Mouse (Mus musculus) adrenal gland, postnatal 36 days (tissue): ENCODE results near the gene Kif6. TPM values are rescaled to one million over a fixed set of nuclear protein-coding genes. Genes with fewer than 3 reads are reported as not detected.

ENCODE experiments used
- DNase-seq, 2 experiments: peaks; one replicate each; pipeline ENCODE4 v3.0.0; 2021; ENCODE audit warnings: mixed read lengths in 1 of 2
- total RNA-seq, 2 experiments: library from RNA; stranded (reverse); gene quantifications; 2 replicates each; pipeline ENCODE4 v1.2.3; 2021

The Kif6 gene
- total RNA-seq, 2 experiments from 2014 or later: 0.23 to 1.1 TPM

- DNase-seq: no peak
Measured at GRCm38 (mm10) chr17:49737217-49737774, 122.4 kb downstream of the Kif6 start.

GRCm38 (mm10) chr17:49738351-49738750, 123.4 kb downstream of the Kif6 start:
- peak; percentile 4 to 24 for DNase-seq

DNA sequence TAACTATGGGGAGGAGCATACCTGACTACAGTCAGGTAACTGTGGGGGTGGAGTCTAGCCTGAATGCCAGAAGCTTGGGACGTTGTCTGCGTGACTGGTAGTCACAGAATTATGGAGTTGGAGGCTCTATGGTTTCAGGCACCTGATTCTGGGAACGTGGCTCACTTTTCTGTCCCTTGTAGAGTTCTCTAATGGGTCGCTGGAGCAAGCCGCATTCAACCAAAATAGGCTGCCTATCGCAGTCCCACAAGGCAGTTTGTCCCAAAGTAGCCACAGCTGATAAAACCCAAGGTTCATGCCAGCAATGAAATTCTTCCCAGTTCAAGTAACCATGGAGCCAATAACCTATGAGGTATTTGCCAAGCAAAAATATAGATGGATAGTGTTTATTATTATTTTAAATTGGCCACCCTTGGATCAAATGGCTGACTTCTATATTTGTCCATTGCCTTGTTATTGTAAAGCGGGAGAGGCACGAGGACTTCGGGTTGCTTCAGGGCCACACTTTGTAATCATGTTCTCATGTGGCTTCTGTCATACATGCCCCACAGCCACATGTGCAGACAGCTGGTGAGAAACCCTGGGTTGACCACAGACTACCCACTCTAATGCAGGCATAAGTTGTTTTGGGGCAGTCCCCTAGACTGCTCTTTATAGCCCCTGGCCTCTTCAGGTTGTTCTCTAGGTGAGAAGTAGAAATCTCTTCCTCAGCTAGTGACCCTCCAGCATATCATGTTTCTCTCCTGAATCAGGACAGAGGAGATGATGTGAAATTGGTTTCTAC, 125.2 kb downstream of the Kif6 start:
- DNase-seq: no peak

GRCm38 (mm10) chr17:49741172-49741571, 126.2 kb downstream of the Kif6 start:
- peak in 1 of 2 experiments; percentile 18 for DNase-seq

GRCm38 (mm10) chr17:49741927-49742326, 127.0 kb downstream of the Kif6 start:
- no peak for DNase-seq

DNA sequence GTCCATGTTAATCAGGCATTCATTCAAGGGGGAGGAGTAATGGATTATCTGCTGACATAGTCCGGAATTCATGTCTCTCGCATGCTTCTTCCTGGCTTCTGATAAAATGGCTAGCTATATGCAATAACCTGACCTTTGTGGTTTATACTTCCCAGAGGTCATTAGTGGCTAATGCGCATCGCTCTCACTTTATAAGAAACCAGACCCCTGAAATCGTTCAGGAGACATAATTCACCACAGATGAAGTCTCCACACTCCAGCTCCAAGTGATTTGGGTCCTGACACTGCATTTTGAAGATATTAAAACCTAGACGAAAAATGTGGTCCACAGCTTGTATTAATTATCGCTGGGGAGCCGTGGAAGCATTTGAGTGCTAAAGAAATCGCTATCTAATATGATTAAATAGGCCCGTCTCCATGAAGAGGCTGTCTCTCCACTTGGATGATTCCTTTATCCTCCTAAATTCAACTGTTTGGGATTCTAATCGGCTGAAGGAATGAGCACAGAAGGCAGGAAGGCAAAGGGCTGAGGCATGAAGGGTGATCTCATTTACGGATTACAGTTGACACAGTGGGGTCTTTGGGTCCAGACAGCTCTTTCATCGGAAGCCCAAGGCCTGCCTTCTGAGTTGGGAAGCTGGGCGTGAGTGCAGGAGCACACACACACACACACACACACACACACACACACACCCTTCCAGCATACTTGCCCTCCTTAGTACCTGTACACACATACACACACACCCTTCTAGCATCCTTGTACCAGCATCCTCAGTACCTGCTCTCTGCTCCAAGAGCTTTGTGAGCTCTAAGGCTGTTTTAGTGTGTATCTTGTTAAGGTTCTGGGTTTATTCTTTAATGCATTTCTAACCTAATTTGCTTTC, 128.9 kb downstream of the Kif6 start:
- no peak for DNase-seq

- no peak for DNase-seq
Measured at GRCm38 (mm10) chr17:49750889-49751324, 136.0 kb downstream of the Kif6 start.

GRCm38 (mm10) chr17:49753874-49754273, 138.9 kb downstream of the Kif6 start:
- no peak for DNase-seq

DNA sequence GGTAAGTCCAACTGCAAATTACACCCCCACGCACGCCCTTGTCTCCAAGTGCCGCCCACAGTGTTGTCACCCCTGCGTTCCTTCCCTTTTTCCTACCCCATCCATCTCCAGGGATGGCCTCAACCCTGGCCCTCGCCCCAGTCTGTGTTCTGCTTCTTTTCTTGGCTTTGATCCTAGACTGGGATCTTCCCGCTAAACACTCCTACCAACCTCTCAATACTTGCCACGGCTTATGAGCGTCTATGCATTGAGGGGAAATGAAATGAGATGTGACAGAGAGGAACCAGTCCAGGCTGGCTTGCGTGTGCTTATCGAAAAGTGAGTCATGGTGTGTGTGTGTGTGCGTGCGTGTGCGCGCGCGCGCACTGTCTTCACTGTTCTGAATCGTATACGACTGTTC, 141.9 kb downstream of the Kif6 start:
- peak in 1 of 2 experiments; percentile 29 for DNase-seq

DNA sequence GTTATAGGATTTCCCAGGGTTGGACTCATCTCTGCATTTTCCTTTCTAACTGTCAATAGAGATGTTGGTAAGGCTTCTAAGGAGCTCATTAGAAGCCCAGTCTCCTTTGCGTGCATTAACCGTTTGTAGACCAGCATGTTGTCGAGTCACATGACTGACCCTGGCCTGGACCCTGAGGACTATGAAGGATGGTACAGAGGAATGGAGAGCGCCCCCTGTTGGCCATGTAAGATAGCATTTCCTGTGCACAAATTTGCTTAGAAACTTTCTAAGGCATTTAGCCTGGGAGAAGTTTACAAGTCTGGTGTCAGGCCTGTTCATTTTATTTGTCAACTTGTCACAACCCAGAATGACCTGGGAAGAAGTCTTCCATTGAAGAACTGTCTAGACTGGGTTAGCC, 144.1 kb downstream of the Kif6 start:
- no peak for DNase-seq

- no peak for DNase-seq
Measured at GRCm38 (mm10) chr17:49761260-49761659, 146.3 kb downstream of the Kif6 start.

- DNase-seq: no peak
Measured at GRCm38 (mm10) chr17:49761838-49762237, 146.9 kb downstream of the Kif6 start.

DNA sequence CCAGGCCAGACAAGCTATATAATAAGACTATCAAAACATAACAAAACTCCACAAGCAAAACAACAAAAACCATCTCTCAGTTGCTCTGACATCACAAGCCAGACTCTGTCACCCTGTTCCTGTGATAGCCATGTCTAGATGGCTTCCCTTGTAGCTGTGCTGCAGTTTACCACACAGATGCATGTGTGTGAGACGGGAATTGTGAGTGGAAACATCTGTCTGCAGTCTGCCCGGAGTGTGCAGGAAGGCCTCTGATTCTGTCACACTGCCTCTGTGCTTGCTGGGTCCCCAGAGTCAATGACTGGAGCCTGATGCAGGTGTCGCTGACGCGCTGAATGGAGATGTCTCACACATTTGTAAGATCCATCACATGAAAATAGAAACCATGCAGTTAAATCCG, 150.0 kb downstream of the Kif6 start:
- no peak for DNase-seq

GRCm38 (mm10) chr17:49767717-49768370, 152.9 kb downstream of the Kif6 start:
- DNase-seq: no peak

DNA sequence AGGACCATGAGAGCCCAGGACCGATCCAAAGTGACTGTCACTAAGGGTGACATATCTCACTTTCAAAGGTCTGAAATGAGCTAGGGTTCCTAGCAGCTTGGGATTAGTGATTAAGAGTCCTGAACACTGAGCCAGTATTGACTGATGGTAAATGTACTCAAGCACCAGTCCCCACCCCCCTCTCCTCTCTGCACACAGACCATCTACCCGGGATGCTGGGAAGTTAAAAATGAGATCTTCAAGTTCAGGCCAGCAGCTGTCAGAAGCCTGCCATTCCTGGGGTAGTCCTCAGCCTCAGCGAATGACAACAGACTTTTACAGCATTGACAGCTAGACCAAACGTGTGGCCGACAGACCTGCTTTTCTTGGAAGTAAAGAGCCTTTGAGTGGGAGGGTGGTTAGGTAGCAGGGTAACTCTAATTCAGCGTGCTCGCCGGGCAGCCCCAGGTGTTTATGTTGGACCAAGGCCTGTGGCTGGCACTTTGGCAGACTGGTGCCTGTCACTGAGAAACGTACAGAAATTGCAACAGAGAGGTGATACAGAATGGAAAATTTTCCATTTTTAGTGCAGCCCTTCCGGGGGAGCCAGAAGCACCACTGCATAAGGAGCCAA, 156.9 kb downstream of the Kif6 start:
- DNase-seq: no peak

GRCm38 (mm10) chr17:49777115-49777839, 162.3 kb downstream of the Kif6 start:
- DNase-seq: no peak

GRCm38 (mm10) chr17:49779066-49779465, 164.1 kb downstream of the Kif6 start:
- DNase-seq: no peak

DNA sequence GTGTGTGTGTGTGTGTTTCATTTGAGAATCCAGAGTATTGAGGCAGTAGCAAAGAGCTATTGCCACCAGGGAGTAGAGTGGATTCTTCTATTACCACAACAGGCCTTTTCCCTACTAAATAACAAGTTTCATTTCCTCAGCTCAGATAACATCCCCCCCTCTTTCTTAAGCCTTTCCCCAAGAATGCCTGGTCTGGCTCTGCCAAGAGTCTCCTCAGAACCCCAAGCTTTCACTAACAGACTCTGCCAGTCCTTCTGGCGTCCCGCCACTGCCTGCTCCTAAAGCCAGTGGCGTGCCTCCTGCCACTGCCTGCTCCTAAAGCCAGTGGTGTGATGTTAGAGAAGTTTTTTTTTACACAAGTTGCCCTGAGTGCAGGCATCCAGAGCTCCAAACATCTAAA, 164.6 kb downstream of the Kif6 start:
- DNase-seq: peak; percentile 28 to 63

DNA sequence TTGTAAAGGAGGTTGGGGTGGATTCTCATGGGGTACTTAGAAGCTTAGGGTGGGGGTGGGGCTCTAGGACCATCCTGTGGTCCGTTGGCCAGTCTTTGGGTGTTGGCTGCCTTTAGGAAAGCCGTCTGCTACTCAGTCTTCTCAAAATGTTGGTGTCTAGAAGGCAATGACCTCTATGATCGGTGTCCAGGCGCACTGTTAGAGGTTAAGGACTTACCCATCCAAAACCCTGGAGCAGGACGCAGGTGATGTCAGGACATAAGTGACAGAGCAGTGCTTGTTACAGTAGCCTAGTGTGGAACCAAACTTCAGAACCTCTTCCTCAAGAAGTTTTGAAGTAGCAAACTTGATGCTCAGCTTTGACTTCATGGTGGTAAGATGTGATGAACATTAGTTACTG, 170.9 kb downstream of the Kif6 start:
- DNase-seq: no peak

- no peak for DNase-seq
Measured at GRCm38 (mm10) chr17:49787351-49787750, 172.4 kb downstream of the Kif6 start.
